Mouse (Mus musculus): ENCODE data around the gene Stip1. TPM values are rescaled to one million over a fixed set of nuclear protein-coding genes. Genes with fewer than 3 reads are reported as not detected.

Stip1 gene
- polyA plus RNA-seq, 1 experiment from 2014 or later = 214 TPM

GRCm38 (mm10) chr19:6974211-6975205 lies 65.3 kb downstream of the Stip1 start, which contains the start of gene Ppp1r14b:
Gene Ppp1r14b, plus strand, starts transcription at chr19:6974968.
- Histone ChIP-seq H3K27me3 (replicated peaks; ENCODE audit: control insufficient read depth, insufficient read depth, low read length) (peaks cover 10% of the 10 kb centered on the region), H3K36me3 (ENCODE audit: control insufficient read depth, insufficient read depth, low read length) (peaks cover 11% of the 10 kb centered on the region), H3K9me3 (ENCODE audit: control insufficient read depth, low read length) (no peaks in the 10 kb centered on the region), H3K27ac (ENCODE audit: low read depth, low read length) (peak within 1 kb of the TSS; percentile 95), H3K4me2 (ENCODE audit: low read length) (peak within 1 kb of the TSS; percentile 94), H3K4me3 (ENCODE audit: low read length) (peak within 1 kb of the TSS; percentile 58), H3K4me1 (ENCODE audit: control insufficient read depth, insufficient read depth, low read depth, low read length) (peaks cover 48% of the 10 kb centered on the region), H3K9ac (ENCODE audit: low read depth, low read length) (peak within 1 kb of the TSS; percentile 83)
- WGBS = under 1% methylated on average over 50 of the region's 84 CpGs
- peak; percentile 62 for ATAC-seq

GRCm38 (mm10) chr19:6973581-6974190 lies 66.1 kb downstream of the Stip1 start:
- Histone ChIP-seq H3K4me3 (ENCODE audit: low read length) (peak overlapping the region; percentile 58), H3K9me3 (ENCODE audit: control insufficient read depth, low read length) (no peaks in the 10 kb centered on the region), H3K27me3 (replicated peaks; ENCODE audit: control insufficient read depth, insufficient read depth, low read length) (peaks cover 10% of the 10 kb centered on the region), H3K4me2 (ENCODE audit: low read length) (peak overlapping the region; percentile 94), H3K27ac (ENCODE audit: low read depth, low read length) (no peak overlapping the region), H3K36me3 (ENCODE audit: control insufficient read depth, insufficient read depth, low read length) (peaks cover 11% of the 10 kb centered on the region), H3K4me1 (ENCODE audit: control insufficient read depth, insufficient read depth, low read depth, low read length) (peaks cover 43% of the 10 kb centered on the region), H3K9ac (ENCODE audit: low read depth, low read length) (peak overlapping the region; percentile 83)
- 33% methylated on average over 12 of the region's 12 CpGs for WGBS
- no peak for ATAC-seq

GRCm38 (mm10) chr19:6972247-6972917 lies 67.4 kb downstream of the Stip1 start:
- peaks cover 30% of the 10 kb centered on the region for H3K4me1 ChIP-seq (ENCODE audit: control insufficient read depth, insufficient read depth, low read depth, low read length)

DNA sequence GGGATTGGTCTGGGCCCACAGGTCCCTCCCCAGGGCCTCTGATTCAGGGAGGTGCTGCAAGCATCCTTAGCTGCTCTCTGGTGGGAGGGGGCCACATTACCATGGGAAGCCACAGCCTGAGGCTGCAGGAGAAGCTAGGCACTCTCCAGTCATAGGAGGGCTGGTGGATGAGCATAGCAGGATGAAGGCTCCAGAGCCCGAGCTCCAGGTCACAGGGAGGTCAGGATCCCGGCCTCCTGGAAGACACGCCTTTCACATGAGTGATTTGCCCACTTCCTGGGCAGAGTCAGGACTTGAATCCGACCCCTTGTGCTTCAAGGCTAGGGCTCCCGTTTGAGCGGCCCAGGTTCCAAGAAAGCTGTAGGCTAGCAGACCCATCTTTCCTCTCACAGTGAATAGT lies 68.1 kb downstream of the Stip1 start:
- H3K4me1 ChIP-seq (ENCODE audit: control insufficient read depth, insufficient read depth, low read depth, low read length) = peaks cover 24% of the 10 kb centered on the region
- no peak overlapping the region for H3K4me3 ChIP-seq (ENCODE audit: low read length)
- ATAC-seq = no peak
- no peak overlapping the region for H3K27ac ChIP-seq (ENCODE audit: low read depth, low read length)
- H3K27me3 ChIP-seq (replicated peaks; ENCODE audit: control insufficient read depth, insufficient read depth, low read length) = peaks cover 10% of the 10 kb centered on the region
- no peaks in the 10 kb centered on the region for H3K36me3 ChIP-seq (ENCODE audit: control insufficient read depth, insufficient read depth, low read length)
- 41% methylated on average over 6 of the region's 6 CpGs for WGBS
- no peak overlapping the region for H3K4me2 ChIP-seq (ENCODE audit: low read length)
- H3K9ac ChIP-seq (ENCODE audit: low read depth, low read length) = peak overlapping the region; percentile 5; the same call in 1 of the 2 replicates
- no peaks in the 10 kb centered on the region for H3K9me3 ChIP-seq (ENCODE audit: control insufficient read depth, low read length)

More at GRCm38 (mm10) chr19:6972247-6972917, 67.4 kb downstream of the Stip1 start:
- Histone ChIP-seq H3K27ac (ENCODE audit: low read depth, low read length) (no peak overlapping the region), H3K36me3 (ENCODE audit: control insufficient read depth, insufficient read depth, low read length) (peaks cover 2% of the 10 kb centered on the region), H3K4me2 (ENCODE audit: low read length) (no peak overlapping the region), H3K27me3 (replicated peaks; ENCODE audit: control insufficient read depth, insufficient read depth, low read length) (peaks cover 10% of the 10 kb centered on the region), H3K9ac (ENCODE audit: low read depth, low read length) (no peak overlapping the region), H3K4me3 (ENCODE audit: low read length) (no peak overlapping the region), H3K9me3 (ENCODE audit: control insufficient read depth, low read length) (no peaks in the 10 kb centered on the region)
- 79% methylated on average over 13 of the region's 13 CpGs for WGBS
- no peak for ATAC-seq

Other genes with a start within 250 kb of the Stip1 start
- 17.3 and 17.4 TPM in 2 replicates for gene Rps6ka4, start 199.3 kb downstream of the Stip1 start, polyA plus RNA-seq (2015; fragmentation: Nextera tagmentation; extraction: Ambion mirVana)
- 0.80 and 0.85 TPM in 2 replicates for gene Ccdc88b, start 181.8 kb downstream of the Stip1 start, polyA plus RNA-seq (2015; fragmentation: Nextera tagmentation; extraction: Ambion mirVana)
- 93.9 and 101 TPM in 2 replicates for gene Trmt112, start 130.3 kb downstream of the Stip1 start, polyA plus RNA-seq (2015; fragmentation: Nextera tagmentation; extraction: Ambion mirVana)
- gene Prdx5, start 129.9 kb downstream of the Stip1 start, polyA plus RNA-seq (2015; fragmentation: Nextera tagmentation; extraction: Ambion mirVana) = 408 and 532 TPM in 2 replicates
- 17.7 and 17.8 TPM in 2 replicates for gene Esrra, start 118.2 kb downstream of the Stip1 start, polyA plus RNA-seq (2015; fragmentation: Nextera tagmentation; extraction: Ambion mirVana)
- gene Catsperz, start 114.6 kb downstream of the Stip1 start, polyA plus RNA-seq (2015; fragmentation: Nextera tagmentation; extraction: Ambion mirVana) = 2.9 and 3.3 TPM in 2 replicates
- 14.4 and 19.1 TPM in 2 replicates for gene Kcnk4, start 105.5 kb downstream of the Stip1 start, polyA plus RNA-seq (2015; fragmentation: Nextera tagmentation; extraction: Ambion mirVana)
- 96.0 and 109 TPM in 2 replicates for gene Bad, start 98.1 kb downstream of the Stip1 start, polyA plus RNA-seq (2015; fragmentation: Nextera tagmentation; extraction: Ambion mirVana)
- gene Gpr137, start 97.5 kb downstream of the Stip1 start, polyA plus RNA-seq (2015; fragmentation: Nextera tagmentation; extraction: Ambion mirVana) = 67.1 and 77.6 TPM in 2 replicates
- gene Ppp1r14b, start 65.0 kb downstream of the Stip1 start, polyA plus RNA-seq (2015; fragmentation: Nextera tagmentation; extraction: Ambion mirVana) = 89.4 and 96.8 TPM in 2 replicates
- 13.1 and 13.8 TPM in 2 replicates for gene Plcb3, start 63.5 kb downstream of the Stip1 start, polyA plus RNA-seq (2015; fragmentation: Nextera tagmentation; extraction: Ambion mirVana)
- gene Fkbp2, start 59.5 kb downstream of the Stip1 start, polyA plus RNA-seq (2015; fragmentation: Nextera tagmentation; extraction: Ambion mirVana) = 159 and 192 TPM in 2 replicates
- gene Vegfb, start 52.3 kb downstream of the Stip1 start, polyA plus RNA-seq (2015; fragmentation: Nextera tagmentation; extraction: Ambion mirVana) = 49.6 and 71.2 TPM in 2 replicates
- gene Dnajc4, start 47.4 kb downstream of the Stip1 start, polyA plus RNA-seq (2015; fragmentation: Nextera tagmentation; extraction: Ambion mirVana) = 22.7 and 24.8 TPM in 2 replicates
- gene Nudt22, start 43.9 kb downstream of the Stip1 start, polyA plus RNA-seq (2015; fragmentation: Nextera tagmentation; extraction: Ambion mirVana) = 20.6 and 21.8 TPM in 2 replicates
- 22.7 and 25.3 TPM in 2 replicates for gene Trpt1, start 43.8 kb downstream of the Stip1 start, polyA plus RNA-seq (2015; fragmentation: Nextera tagmentation; extraction: Ambion mirVana)
- 4.0 and 5.7 TPM in 2 replicates for gene Fermt3, start 20.5 kb downstream of the Stip1 start, polyA plus RNA-seq (2015; fragmentation: Nextera tagmentation; extraction: Ambion mirVana)
- gene Macrod1, start 16.8 kb upstream of the Stip1 start, polyA plus RNA-seq (2015; fragmentation: Nextera tagmentation; extraction: Ambion mirVana) = 6.3 and 7.1 TPM in 2 replicates
- gene Flrt1, start 65.8 kb upstream of the Stip1 start, polyA plus RNA-seq (2015; fragmentation: Nextera tagmentation; extraction: Ambion mirVana) = 8.8 and 11.3 TPM in 2 replicates
- 246 and 249 TPM in 2 replicates for gene Otub1, start 166.3 kb upstream of the Stip1 start, polyA plus RNA-seq (2015; fragmentation: Nextera tagmentation; extraction: Ambion mirVana)
- gene Cox8a, start 177.6 kb upstream of the Stip1 start, polyA plus RNA-seq (2015; fragmentation: Nextera tagmentation; extraction: Ambion mirVana) = 1,071 and 1,270 TPM in 2 replicates
- gene Naa40, start 201.2 kb upstream of the Stip1 start, polyA plus RNA-seq (2015; fragmentation: Nextera tagmentation; extraction: Ambion mirVana) = 60.6 and 66.9 TPM in 2 replicates
- gene Rcor2, start 227.4 kb upstream of the Stip1 start, polyA plus RNA-seq (2015; fragmentation: Nextera tagmentation; extraction: Ambion mirVana) = 10.5 and 18.5 TPM in 2 replicates

All from hindbrain, embryonic 16.5 days (tissue).